Mouse (Mus musculus) lung, embryonic 14.5 days (tissue): ENCODE results near the gene Emp3. TPM values are rescaled to one million over a fixed set of nuclear protein-coding genes. Genes with fewer than 3 reads are reported as not detected.

ENCODE experiments used
- ATAC-seq: fragments of 200-750 bp; cut with Nextera tagmentation; 2 replicates; pipeline ENCODE4 v1.8.0; 2017; ENCODE audit warnings: mild to moderate bottlenecking, moderate TSS enrichment, moderate library complexity; ENCODE audit not compliant: insufficient read depth
- DNase-seq: peaks from one replicate; pipeline ENCODE4 v3.0.0-alpha.2; 2015
- H3K27ac ChIP-seq: fragments of 300-500 bp; sonication (generic); 2 replicates; pipeline ENCODE4 v1.5.1; 2014; ENCODE audit warnings: low read depth, mild to moderate bottlenecking, moderate library complexity
- H3K27me3 ChIP-seq: fragments of 300-500 bp; sonication (generic); 2 replicates; pipeline ENCODE4 v1.6.1; 2014; ENCODE audit warnings: low read length, control low read depth; ENCODE audit not compliant: insufficient read depth
- H3K36me3 ChIP-seq: fragments of 300-500 bp; sonication (generic); 2 replicates; pipeline ENCODE4 v1.6.1; 2014; ENCODE audit warnings: control low read depth; ENCODE audit not compliant: insufficient read depth
- H3K4me1 ChIP-seq: fragments of 300-500 bp; sonication (generic); 2 replicates; pipeline ENCODE4 v1.6.1; 2014; ENCODE audit warnings: antibody characterized with exemption, control low read depth; ENCODE audit not compliant: insufficient read depth
- H3K4me2 ChIP-seq: fragments of 300-500 bp; sonication (generic); 2 replicates; pipeline ENCODE4 v1.6.1; 2014; ENCODE audit warnings: mild to moderate bottlenecking
- H3K4me3 ChIP-seq: fragments of 300-500 bp; sonication (generic); 2 replicates; pipeline ENCODE4 v1.5.1; 2014; ENCODE audit warnings: low read depth, low read length
- H3K9ac ChIP-seq: fragments of 300-500 bp; sonication (generic); 2 replicates; pipeline ENCODE4 v1.6.1; 2014
- H3K9me3 ChIP-seq: fragments of 300-500 bp; sonication (generic); 2 replicates; pipeline ENCODE4 v1.6.1; 2016; ENCODE audit warnings: low read depth, low read length, control low read depth
- CTCF ChIP-seq: IDR thresholded peaks from 2 replicates; pipeline ENCODE4 v1.5.1; 2016; ENCODE audit warnings: antibody characterized with exemption, low read depth
- WGBS: fragments of 180-500 bp; shearing (Covaris S2); extraction: QIAGEN DNeasy Blood & Tissue Kit; methylation state at CpG from one replicate; pipeline ENCODE4 v1.1.7; 2014; 5-methylcytosine and 5-hydroxymethylcytosine counted together
- polyA plus RNA-seq: library from polyadenylated mRNA; unstranded; fragments of >200 nt; fragmentation: Nextera tagmentation; extraction: Ambion mirVana; gene quantifications from 2 replicates; pipeline ENCODE4 v1.2.1, GENCODE M21; 2014

Gene Emp3
- polyA plus RNA-seq, 1 experiment from 2014 or later: 174 TPM

DNA sequence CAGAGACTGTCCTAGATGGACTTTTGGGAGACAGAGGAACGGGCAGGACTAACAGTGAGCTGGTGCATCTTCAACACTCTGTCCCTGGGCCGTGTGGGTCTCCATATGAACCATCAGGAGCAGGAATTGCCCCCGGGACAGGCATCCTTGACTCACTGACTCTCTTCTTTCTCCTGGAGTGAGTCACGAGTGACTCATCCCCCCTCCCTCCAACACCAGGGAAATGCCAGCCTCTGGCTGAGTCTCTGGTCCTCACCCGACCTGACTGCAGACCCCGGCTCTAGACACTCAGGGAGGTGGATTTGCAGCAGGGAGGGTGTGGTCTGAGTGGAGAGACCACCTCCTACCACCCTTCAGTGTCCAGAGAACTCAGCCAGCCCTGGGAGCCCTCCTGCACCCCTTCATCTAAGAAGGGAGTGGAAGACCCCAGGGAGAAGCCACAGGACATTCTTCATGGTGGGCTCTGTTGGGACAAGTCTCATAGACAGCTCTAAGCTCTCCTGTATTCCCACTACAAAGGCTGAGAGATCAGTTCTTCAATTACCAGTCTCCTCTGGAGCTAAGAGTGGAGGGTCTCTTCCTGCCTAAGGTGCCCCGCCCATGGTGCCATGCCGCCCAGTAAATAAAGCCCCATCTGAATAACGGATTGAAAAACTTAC is 492 bp downstream of the Emp3 start:
- Histone ChIP-seq H3K4me1 (peaks cover 35% of the 10 kb centered on the region), H3K4me2 (peak overlapping the region; percentile 69), H3K9ac (peak overlapping the region; percentile 67), H3K9me3 (no peaks in the 10 kb centered on the region), H3K36me3 (peaks cover 11% of the 10 kb centered on the region; the same call in 1 of the 2 replicates), H3K4me3 (peak overlapping the region; percentile 52), H3K27me3 (no peaks in the 10 kb centered on the region), H3K27ac (peak overlapping the region; percentile 87)
- WGBS: 16% methylated on average over 9 of the region's 9 CpGs
- DNase-seq: peak; percentile 28
- no peak for TF ChIP-seq CTCF
- ATAC-seq: no peak

DNA sequence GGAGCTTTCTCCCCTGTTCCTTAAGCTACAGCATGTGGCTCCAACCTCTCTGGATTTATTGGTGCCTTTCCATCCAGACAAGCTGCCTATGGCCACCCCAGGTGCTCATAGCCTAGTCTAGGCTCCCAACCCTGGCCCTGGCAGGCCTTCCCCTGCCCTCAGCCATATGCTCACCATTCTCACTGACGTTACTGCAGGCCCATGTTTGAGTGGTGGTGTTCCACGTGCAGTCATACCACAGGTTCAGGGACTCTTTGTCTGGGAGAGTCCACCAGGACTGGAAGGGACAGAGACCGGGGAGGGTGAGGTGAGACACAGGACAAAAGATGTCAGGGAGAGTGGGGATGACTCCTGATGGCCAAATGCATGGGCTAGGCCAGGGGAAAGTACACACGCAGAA is 1.4 kb downstream of the Emp3 start:
- no peak for DNase-seq
- Histone ChIP-seq H3K4me1 (peaks cover 35% of the 10 kb centered on the region), H3K27me3 (no peaks in the 10 kb centered on the region), H3K27ac (no peak overlapping the region), H3K9ac (peak overlapping the region; percentile 3), H3K9me3 (no peaks in the 10 kb centered on the region), H3K4me2 (peak overlapping the region; percentile 69), H3K4me3 (peak overlapping the region; percentile 52), H3K36me3 (peaks cover 11% of the 10 kb centered on the region; the same call in 1 of the 2 replicates)
- TF ChIP-seq CTCF: no peak
- no peak for ATAC-seq
- WGBS: 62% methylated on average over 4 of the region's 4 CpGs

DNA sequence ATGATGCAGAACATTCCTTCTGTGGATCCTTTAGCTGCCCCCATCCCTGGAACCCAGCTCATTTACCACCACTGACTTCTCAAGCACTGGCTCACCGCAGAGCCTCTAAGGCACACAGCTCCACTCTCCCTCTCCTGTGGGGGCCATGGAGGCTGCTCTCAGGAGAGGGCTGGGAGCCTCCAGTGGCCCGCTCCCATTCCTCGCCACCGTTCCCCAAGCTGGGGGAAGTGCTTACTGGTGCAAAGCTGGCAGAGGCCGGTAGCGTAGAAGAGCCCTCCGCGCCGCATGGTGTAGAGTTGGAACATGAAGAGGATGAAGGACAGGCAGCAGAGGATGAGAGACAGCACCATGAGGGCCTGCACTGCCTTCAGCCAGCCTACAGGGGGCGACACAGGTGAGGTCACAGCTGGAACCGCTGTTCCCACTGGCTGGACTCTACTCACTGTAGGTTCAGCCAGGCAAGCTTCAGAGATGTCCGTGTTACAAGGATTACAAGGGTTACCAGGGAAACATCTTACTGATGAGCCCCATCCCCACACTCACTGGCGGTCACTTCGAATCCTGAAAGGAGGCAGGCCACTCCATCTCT is 2.0 kb downstream of the Emp3 start:
- Histone ChIP-seq H3K9ac (no peak overlapping the region), H3K4me2 (peak overlapping the region; percentile 69), H3K27me3 (no peaks in the 10 kb centered on the region)

DNA sequence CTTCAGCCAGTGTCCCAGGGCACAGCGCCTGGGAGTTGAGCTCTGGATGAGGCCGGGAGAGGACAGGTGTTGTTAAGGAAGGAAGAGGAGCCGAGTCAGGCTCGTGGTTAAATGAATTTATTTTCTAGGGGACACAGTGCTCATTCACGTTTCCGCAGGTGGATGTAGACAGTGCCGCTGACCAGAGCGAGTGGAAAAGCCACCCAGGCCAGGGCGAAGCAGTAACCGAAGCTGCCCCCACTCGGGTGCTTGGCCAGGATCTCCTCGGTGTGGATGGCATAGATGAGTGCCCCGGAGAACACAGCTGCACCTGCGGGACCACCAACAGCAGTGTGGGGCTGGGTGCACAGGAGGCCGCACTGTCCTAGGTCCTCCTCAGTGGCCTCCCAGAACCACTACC is 3.3 kb downstream of the Emp3 start:
- Histone ChIP-seq H3K36me3 (peaks cover 11% of the 10 kb centered on the region; the same call in 1 of the 2 replicates), H3K9ac (no peak overlapping the region; the same call in 1 of the 2 replicates), H3K27me3 (no peaks in the 10 kb centered on the region), H3K27ac (peak overlapping the region; percentile 92; the same call in 1 of the 2 replicates), H3K9me3 (no peaks in the 10 kb centered on the region), H3K4me1 (peaks cover 35% of the 10 kb centered on the region), H3K4me2 (peak overlapping the region; percentile 60; the same call in 1 of the 2 replicates), H3K4me3 (no peak overlapping the region)
- 83% methylated on average over 15 of the region's 15 CpGs for WGBS
- DNase-seq (no peak), ATAC-seq (no peak)
- TF ChIP-seq CTCF: no peak

More for the DNA sequence above, 2.0 kb downstream of the Emp3 start:
- TF ChIP-seq CTCF: peak; percentile 63
- no peaks in the 10 kb centered on the region for H3K9me3 ChIP-seq
- peak overlapping the region; percentile 52; the same call in 1 of the 2 replicates for H3K4me3 ChIP-seq
- peaks cover 35% of the 10 kb centered on the region for H3K4me1 ChIP-seq
- no peak overlapping the region for H3K27ac ChIP-seq
- peaks cover 11% of the 10 kb centered on the region; the same call in 1 of the 2 replicates for H3K36me3 ChIP-seq
- DNase-seq (no peak), ATAC-seq (no peak)
- 69% methylated on average over 14 of the region's 14 CpGs for WGBS

DNA sequence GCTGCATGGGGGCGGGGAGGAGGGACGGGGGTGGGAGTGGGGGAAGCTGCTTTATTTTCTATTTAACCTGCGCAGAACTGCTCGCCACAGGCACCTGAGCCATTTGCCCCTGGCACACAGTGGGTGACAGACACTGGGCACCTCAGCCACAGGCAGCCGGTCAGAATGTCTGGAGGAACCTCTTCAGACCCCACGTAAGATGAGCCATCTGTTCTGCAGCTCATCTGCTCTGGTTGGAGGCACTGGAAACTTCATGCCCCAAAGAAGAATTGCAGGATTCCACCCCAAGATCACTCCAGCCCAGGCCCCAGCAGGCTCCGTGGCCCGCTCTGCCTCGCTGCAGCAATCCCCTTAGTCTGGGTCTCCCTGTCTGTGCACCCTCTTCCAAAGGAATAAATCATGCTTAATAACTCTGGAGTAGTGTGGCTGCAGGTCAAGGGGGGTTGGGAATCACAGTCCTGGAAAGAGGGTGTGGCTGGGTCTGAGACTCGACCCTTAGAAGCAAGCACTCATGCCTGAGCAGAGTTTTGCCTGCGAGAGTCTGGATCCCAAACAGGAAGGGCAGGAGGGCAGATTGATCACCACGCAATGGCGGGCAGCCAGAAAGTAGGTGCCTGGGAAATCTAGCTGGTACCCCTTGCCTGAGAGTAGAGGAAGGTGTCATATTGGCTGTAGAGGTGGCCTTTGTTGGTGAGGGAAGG is 4.0 kb downstream of the Emp3 start:
- peaks cover 11% of the 10 kb centered on the region; the same call in 1 of the 2 replicates for H3K36me3 ChIP-seq
- H3K4me3 ChIP-seq: peak overlapping the region; percentile 19
- DNase-seq (peak; percentile 45), ATAC-seq (peak; percentile 28; the same call in 1 of the 2 replicates)
- peak overlapping the region; percentile 92 for H3K27ac ChIP-seq
- TF ChIP-seq CTCF: no peak
- no peaks in the 10 kb centered on the region for H3K9me3 ChIP-seq
- H3K4me1 ChIP-seq: peaks cover 28% of the 10 kb centered on the region
- WGBS: 14% methylated on average over 13 of the region's 13 CpGs
- H3K27me3 ChIP-seq: no peaks in the 10 kb centered on the region
- H3K4me2 ChIP-seq: peak overlapping the region; percentile 60
- peak overlapping the region; percentile 48 for H3K9ac ChIP-seq

DNA sequence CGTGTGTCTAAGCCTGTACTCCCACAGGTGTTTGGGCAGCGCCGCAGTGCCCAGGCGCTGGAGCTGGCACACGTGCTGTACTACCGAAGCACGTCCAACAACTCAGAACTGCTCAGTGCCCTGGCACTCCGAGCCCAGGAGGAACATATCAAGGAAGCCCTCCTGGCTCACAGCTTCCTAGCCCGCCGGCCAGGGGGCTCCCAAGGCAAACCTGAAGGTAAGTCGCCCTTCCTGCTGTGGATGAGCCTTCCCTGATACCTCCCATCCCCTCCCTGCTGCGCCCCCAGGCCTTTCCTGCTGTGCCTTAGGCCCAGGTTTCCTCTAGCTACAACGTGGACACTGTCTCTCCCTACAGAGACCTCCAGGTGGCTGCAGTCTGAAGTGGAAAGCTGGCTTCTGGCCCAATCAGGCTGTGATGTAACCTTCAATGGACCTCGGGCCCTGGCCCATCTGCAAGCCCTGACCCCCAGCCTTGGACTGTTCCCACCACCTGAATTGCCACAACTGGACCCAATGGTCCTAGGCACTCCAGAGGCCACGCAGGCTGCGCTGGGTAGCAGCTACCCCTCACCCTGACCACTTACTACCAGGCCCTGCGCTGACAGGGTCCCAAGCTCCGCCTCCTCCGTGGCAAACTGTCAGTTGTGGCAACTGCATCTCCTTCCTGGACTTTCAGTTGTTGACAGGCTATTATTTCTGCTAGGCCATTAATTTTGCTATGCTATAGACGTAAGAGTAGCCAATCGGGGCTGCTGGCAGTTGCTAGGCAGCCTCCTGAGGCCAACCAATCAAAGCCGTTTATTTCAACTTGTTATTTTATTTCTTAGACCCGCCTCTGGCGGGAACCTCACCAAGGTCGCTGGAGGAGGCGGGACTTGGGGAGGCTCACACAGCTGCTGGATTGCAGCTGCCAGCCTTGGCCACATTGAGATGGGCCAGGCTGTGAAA is 4.9 kb downstream of the Emp3 start:
- H3K27me3 ChIP-seq: no peaks in the 10 kb centered on the region
- H3K4me3 ChIP-seq: peak overlapping the region; percentile 29
- ATAC-seq (peak; percentile 84), DNase-seq (peak; percentile 97)
- H3K4me1 ChIP-seq: peaks cover 28% of the 10 kb centered on the region
- peak overlapping the region; percentile 92 for H3K27ac ChIP-seq
- peaks cover 11% of the 10 kb centered on the region; the same call in 1 of the 2 replicates for H3K36me3 ChIP-seq
- H3K9ac ChIP-seq: peak overlapping the region; percentile 48
- peak overlapping the region; percentile 60 for H3K4me2 ChIP-seq
- H3K9me3 ChIP-seq: no peaks in the 10 kb centered on the region
- WGBS: 32% methylated on average over 26 of the region's 26 CpGs
- no peak for TF ChIP-seq CTCF
